Mouse (Mus musculus) WW6 (cell line): ENCODE data around the gene Ptn.

Experiments used
- DNase-seq: peaks from one replicate; pipeline ENCODE4 v3.0.0-alpha.2; 2013; ENCODE audit warnings: low read depth, low spot score

Ptn gene

DNA sequence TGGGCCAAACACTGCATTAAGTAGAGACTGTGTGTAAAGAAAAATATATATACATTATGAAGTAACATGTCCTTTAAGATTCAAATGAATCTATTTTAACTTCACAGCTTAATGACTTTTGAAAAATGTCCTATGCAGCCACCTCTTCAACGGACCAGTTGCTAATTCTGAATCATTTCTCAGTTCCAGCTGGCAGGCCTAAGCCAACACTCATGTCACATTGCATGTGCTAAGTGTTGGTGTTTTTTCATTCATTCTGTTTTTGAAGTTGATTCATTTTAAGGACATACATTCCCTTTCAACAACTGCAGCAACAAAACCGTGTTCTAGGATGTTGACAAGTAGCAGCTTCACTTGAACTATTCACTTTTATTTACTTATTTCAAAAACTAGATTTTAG is 6.0 kb upstream of the Ptn start:
- no peak for DNase-seq

DNA sequence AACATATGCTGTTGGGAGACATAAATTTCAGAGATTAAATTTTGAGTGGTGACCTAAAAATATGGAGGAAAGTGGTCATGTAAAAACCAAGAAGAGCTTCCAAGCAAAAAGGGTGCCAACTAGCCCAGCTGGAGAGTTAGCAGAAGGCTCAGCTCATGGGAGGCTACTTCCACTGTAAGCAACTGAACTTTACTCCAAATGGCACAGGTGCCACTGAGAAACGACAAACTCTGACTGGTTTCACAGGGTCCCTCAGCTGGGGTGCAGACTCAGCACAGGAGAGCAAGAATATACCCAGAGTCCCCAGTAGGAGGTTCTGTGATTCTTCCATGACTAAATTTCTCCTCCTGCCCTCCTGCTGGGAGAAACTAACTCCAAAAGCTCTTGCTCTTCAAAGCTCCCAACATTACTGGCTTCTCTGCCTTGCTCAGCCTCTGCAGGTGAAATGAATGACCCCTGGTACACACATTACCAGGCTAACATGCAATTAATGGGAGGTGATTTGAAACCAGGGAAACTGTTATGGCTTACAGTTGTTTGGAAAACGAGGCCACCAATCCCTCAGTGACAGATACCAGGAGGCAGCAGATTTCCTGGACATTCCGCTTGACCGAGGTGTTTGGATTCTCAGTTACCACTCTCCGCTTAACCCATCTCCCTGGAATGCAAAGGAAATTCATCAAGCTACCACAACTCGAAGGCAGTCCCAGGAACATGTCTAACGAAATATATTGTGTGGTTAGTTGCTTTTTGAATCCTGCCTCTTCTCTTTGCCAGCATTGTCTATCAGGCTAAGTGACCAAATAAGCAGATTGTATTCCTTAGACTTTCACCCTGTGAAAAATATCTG is 2.9 kb upstream of the Ptn start:
- no peak for DNase-seq

DNA sequence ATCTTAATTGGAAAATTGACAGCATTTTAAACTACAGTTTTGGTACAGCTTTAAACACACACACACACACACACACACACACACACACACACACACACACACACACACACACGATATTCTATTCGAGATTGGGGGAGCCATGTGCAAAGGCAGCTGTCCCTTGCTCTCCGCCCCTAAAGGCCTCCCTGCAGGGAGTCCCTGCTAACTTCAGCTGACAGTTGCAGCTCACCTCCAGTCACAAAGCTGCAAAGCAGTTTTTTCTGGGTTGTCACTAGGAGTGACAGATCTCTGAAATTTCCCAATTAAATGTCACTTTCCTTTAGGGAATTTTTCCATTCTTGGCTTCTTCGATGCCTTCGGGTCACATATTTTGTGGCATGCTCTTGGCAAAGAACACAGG is 428 bp upstream of the Ptn start:
- DNase-seq: no peak

DNA sequence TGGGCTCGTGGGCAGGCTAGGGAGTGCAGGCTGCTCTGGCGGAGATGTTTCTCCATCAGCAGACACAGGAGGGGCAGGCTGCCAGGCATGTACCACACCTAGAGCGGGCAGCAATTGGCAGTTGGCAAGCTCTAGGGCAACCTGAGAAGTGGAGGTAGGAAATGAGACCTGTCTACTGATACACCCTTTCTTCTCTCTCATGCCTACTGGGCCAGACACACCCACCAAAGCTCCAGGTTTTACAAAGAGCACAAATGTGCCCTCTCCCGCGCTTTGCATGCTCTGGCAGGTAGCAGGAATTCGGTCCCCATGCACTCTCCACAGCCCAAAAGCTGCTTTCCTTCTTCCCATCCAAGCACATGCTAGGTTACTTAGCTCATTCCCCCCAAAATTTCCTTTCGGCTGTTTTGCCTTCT is 701 bp downstream of the Ptn start:
- DNase-seq: no peak

DNA sequence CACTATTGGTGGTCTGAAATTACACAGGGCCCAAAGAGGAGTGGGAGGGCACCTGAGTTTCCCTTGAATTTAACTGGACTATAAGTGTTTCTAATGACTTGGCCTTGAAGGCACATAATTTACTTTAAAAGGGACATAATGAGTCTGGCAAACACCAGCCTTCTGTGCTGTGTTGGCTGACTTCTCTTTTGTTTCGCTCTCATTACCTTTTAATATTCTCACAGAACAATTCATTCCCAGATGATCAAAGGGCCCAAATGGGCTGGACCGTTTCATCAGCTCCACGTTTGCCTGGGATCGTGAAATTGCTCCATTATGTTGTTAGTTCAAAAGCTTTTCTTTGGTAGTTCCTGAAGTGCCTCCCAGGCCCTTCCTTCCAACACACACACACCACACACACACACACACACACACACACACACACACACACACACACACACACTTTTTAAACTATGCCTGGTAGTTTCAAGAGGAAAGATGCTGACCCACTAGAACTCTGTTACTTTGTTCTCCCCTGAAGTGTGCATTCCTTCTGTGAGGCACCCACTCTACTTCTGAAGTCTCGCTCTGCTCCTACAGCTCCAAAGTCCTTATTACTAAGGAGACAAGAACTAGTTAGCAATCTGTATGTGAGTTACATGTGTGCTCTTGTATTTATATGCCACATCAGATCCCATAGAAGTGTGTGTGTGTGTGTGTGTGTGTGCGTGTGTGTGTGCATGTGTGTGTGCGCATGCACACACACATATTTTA is 1.5 kb downstream of the Ptn start:
- DNase-seq: no peak

DNA sequence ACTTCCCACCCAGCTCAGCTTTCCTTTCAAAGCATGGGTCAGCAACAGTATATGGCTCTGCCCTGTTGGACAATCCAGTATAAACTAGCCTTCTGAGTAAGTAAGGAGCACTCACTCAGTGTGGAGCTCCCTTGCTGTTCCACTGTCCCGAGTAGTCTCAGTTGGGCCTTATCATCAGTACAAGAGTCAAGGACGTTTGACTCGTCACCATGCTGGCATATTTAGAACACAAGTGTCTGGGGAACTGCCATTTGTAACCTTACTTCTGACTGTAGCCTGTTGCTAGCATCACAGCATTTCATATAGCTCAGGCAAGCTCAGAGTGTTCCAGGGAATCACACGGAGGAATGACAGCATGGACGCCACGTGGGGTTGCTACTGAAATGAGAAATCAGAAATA is 3.1 kb downstream of the Ptn start:
- no peak for DNase-seq

DNA sequence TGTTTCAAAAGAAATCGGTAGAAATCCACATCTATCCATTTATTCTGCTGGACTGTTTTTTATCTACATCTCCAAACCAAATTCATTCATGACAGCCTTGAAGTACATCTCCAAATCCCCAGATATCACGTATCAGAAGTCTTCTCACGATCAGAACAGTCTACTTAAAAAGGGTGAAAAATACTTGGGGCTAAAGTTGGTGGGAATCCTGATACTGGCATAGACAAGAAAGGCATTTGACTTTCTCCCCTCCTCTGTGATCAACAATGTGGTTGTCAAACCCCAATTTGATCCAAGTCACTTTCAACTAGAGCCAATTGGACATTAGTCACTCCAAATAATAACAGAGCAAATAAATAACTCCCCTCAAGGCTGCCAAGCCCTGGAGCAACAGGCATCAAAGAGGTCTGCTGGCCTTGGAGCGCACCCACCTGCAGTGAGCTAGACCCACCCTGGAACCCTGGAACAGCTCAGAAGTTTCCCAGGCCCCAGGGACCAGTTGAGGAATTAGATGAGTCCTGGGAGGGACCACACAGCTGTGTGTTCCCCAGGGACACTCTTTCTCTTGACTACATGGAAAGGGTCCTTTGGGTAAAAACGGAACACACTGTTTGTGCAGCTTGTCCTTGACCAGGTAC is 9.6 kb downstream of the Ptn start:
- DNase-seq: no peak

DNA sequence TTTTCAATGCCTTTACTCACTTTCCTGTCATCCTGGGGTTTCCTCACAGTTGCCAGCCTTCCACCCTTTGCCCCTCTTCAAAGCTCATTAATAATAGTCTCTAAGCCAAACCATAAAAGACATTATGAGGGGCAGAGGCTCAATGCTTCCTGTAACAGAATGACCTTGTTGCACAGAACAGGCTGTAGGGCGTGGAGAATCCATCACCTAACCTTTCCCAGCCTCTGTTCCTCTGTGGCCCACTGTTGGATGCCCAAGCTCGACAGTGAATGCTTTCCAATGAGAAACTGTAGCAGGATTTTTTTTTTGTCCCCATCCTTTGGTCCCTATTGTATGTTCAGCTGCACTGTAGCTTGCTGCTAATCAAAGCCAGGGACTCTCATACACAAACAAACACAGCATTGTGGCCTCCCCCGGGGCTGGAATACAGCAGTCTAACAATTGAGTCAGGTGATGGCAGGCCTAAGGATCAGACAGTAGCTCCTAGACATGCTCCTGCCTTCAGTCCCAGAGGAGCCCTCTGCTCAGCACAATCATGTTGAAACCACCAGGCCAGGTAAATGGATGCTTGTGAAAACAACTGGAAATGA is 12.9 kb downstream of the Ptn start:
- DNase-seq: no peak

DNA sequence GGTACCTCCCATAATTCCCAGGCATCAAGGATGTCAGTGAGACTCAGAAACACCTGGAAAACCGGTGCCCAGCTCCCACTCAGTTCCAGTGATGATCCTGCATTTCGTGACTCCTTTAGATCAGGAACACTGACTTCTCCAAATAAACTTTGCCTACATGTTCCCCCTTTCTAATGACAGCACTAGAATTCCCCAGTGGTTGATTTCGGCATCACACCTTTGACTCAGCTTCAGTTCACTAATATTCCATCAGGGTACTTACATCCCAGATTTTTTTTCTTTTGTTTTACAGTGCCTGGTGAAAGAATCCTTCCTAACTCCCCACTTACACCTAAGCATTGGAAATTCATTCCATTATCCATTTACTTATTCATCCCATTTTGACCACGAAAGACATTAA is 15.5 kb downstream of the Ptn start:
- DNase-seq: no peak

DNA sequence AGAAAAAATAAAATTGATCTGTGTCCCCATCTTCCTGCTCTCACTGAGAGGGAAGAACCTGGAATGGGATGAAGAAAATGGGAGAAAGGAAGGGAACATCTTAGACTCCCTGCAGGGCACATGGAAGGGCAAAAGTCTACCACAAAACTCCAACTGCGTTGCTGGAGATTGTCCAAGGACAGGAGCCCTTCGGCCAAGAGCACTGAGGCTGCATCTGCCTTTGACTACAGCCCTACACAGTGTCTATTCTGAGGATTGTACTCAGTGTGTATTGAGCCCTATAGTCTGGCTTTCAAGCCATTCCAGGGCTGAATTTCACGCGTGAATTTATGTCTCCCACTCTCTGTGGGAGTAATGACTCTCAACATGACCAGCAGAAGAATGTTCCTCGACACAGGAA is 16.2 kb downstream of the Ptn start:
- no peak for DNase-seq

DNA sequence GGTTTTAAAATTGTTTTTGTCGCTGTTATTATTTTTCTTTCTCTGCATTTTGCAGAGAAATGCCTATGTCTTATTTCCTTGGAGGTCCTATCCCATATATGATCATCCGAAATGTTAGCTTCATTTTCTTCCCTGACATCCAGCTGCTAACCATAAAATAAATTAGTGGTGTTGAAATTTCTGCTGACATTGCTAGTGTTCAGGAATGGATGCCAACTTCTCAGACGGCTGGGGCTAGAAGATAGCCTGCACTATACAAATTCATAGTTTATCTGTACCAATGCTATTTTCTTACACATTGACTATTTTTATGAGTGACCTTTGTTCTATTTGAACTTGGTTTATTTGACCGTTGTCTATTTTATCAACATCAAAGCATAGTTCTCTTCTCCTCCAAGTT is 20.8 kb downstream of the Ptn start:
- DNase-seq: no peak

DNA sequence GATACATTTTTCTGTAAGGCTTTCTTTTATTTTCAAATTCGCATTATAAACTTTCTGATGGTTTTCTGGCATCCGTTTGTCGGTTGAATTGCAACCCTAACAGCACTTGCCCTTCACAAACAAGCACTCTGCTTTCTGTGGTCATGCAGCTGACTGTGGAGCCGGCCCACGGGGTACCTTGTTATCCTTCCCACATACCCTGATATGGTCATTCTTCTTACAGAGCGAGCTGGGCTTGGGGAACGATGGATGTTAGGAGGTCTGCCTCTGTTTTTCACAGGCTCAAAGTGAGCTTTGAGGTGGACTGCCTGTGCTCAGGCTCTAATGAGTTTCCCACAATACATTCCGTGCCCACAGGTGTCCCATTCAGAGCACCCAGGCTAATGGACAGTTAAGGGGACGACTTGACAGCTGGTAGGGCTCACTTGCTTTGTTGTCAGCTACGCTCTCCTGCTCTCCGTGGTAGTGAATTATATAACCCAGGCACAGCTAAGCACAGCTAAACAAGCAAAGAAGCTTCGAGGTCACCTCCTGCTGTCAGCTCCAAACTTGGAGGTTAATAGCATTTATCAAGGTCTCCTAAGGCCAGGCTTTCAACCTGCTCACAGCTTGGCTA is 21.3 kb downstream of the Ptn start:
- no peak for DNase-seq

DNA sequence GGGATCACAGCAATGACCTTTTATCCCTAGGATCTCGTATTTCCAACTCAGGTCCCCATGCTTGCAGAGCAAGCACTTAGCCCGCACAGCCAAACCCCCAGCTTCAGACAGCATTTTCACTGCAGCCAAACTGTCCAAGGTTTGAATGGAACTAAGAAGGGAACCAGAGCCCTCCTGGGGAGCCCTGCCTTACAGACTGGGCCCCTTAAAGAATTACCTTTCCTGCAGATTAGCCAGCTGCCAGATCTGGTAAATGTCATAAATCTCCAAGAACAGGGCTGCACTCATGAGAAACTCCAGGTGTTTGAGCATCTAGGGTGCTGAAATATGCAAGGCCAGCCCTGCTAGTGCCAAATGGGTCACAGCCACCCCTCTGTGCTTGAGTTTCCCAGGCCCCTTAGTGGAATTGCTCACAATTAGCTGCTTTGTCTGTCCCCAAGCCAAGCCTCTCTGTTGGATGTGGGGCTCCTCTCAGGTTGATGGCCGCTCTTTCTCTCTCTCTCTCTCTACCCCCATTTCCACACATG is 25.3 kb downstream of the Ptn start:
- no peak for DNase-seq

DNA sequence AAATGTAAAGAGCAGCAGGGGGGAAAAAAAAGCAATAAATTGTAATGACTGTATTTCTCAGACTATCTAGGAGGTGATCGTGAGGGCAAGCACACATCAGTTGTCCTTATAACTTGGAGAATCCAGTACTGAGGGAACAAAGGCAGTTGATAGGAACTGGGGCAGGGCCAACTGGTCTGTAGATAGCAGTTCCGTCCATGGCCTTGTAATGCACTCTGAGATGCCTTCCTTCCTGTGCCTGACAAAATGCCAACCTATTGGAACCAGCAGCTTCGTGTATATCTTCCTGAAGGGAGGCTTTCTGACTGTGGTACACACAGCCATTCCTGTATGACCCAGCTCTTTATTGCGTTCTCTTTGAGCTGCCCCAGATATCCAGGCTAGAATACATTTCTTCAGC is 27.5 kb downstream of the Ptn start:
- no peak for DNase-seq

DNA sequence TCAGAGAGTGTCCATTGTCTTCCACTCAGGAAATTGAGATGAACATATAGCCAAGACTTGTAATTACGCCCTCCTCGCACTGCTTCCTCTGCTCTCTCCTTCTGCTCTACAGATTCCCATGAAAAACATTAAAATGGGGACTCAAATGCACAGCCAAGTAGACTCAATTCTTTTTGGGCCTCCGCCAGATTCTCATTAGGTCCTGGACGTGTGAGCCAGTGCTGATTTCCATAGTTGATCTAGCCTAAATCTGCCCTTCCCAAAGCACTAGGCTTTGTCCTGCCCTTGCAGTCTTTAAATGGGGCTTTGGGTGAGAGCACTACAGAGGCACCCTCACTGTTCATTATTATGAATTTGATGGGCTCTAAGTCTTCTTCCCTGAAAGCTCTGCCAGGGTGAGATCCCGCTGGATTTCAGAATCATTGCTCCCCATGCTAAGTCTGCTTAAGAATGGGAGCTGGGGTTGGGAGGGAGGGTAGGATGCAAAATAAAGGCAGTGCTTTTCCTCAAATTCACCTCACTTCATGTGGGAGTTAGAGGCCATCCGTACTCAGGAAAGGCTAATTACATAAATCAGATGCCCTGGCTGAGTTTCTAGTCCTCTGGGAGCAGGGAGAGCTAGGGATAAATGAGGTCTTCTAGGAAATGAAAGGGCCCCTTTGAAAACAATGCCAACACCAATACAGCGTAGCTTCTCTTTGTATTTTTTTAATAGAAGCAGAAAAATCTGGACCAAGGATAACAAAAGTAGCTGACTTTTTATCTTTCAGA is 32.3 kb downstream of the Ptn start:
- DNase-seq: no peak

DNA sequence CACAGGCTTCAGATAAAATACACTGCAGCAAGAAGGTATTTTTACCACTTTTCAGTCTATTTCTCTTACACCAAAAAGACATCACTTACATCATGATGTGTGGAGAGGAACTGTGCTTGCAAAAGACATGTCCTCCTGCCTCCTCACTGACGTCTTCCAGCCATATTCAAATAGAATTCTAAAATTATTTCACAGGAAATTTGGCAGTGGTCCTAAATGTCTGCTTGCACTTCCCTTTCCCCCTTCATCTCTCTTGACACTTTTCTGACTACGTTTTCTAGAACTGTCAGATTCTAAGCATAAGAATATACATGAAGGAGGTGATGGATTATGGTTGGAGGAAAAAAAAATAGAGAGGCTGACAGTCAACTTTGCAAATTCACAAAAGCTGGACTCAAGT is 33.0 kb downstream of the Ptn start:
- no peak for DNase-seq

DNA sequence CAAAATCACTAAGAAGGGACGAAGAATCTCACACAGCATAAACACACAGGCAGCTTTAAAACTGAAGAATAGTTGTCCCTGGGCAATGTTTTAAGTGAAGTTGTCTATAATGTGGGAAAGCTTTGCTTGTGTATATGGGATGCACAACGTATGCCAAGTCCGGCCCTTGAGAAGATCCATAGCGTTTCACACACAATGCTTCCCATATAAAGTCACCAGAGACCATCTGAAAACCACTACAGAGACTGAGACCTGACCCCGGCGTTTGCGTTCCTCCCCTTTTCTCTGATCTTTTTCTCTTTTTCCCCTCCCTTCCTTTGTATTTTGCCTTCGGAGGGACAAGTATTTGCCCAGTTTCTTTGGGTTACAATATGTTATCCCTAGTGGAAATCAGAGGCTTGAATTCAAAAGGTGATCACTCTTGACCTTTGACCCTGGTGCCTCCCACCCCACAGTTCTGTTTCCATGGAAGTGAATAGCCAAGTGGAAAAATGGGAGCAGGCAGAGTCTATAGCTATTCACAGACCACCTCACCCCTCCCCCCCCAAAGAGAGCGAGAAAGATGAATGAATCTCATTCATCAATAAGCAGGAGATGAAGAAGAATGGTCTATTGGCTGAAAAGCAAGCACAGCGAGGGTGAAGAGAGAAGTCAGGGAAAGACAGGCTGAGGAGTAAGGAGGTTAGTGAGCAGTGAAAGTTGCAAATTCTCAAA is 34.2 kb downstream of the Ptn start:
- DNase-seq: no peak

DNA sequence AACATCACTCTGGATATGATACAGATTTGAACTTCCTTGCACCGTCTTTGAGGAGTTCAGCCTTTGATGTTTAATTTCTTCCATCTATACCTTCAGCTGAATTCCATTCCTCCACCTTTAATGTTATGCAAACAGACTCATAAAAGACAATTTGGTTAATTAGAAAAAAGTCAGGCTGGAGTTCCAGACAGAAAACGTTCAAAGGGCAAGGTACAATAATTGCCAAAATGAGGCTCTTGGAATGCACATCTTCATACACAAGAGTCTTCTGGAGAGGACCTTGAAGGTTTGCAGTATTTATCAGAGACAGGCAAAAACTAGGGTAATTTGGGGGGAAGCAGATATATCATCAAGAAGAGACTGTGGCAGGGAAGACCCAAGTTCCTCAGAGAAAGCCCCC is 37.5 kb downstream of the Ptn start:
- no peak for DNase-seq

DNA sequence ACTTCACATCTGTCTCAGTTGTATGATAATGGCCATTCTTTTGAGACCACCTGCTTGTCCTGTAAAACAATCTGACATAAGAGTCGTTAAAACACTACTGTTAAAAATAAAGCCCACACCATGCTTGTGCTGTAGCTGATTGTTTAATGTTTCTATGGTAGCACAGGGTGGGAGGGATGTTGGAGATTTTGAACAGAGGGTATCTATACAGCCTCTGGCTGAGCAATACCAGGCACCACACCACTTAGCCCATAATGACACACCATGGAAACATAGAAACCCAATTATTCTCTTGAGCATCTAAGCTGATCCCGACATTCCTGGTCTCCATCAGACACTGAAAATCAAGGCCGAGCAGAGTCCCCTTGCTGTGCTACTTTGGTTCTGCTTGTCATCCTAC is 41.0 kb downstream of the Ptn start:
- DNase-seq: no peak

DNA sequence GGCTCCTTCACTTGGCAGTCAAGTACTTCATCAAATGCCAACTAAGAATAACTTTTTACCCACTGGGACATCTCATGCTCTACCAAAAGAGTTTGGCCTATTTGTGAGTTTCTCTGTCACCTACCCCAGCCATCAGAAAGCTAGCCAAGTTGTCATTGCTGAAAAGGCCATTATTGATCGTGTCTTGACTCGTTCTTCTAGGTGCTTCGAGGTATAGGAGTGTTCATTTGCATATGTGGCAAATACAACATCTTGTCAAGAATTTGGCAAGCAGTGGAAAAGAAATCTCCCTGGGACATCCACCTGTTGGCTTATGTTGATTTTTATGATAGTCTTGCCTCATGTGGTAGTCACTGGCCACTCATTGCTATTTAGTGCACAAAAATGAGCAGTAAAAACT is 43.1 kb downstream of the Ptn start:
- no peak for DNase-seq
